Mouse (Mus musculus): ENCODE results near the gene Aoc2. TPM values are rescaled to one million over a fixed set of nuclear protein-coding genes. Genes with fewer than 3 reads are reported as not detected.
"Not testable (repeated sequence)": the region's sequence is repeated elsewhere in the genome, so short reads cannot be mapped to it uniquely, and the experiment has no call there.

The Aoc2 gene
- polyA plus RNA-seq, 1 experiment from 2014 or later, result 1.8 TPM

- Histone ChIP-seq H3K4me2 (replicated peaks; ENCODE audit: low read depth, low read length) (no peak overlapping the region), H3K36me3 (ENCODE audit: control insufficient read depth, insufficient read depth, low read length) (no peaks in the 10 kb centered on the region), H3K27ac (ENCODE audit: low read length) (no peak overlapping the region), H3K9me3 (ENCODE audit: control insufficient read depth, low read depth, low read length) (no peaks in the 10 kb centered on the region), H3K9ac (replicated peaks; ENCODE audit: low read depth, low read length) (no peak overlapping the region), H3K4me1 (ENCODE audit: control insufficient read depth, insufficient read depth, low read length) (no peaks in the 10 kb centered on the region), H3K27me3 (ENCODE audit: control insufficient read depth, insufficient read depth, low read length) (no peaks in the 10 kb centered on the region), H3K4me3 (ENCODE audit: low read depth, low read length) (no peak overlapping the region)
- ATAC-seq (ENCODE audit: insufficient number of reproducible peaks, insufficient read depth, low FRiP score, low read depth), result no peak
- 68% methylated on average over 5 of the region's 5 CpGs for WGBS
Measured at GRCm38 (mm10) chr11:101370141-101370540, 45.3 kb downstream of the Aoc2 start.

GRCm38 (mm10) chr11:101374421-101374938 is 49.6 kb downstream of the Aoc2 start:
- H3K4me1 ChIP-seq (ENCODE audit: control insufficient read depth, insufficient read depth, low read length), result no peaks in the 10 kb centered on the region
- 56% methylated on average over 7 of the region's 7 CpGs for WGBS
- no peak overlapping the region for H3K27ac ChIP-seq (ENCODE audit: low read length)
- no peaks in the 10 kb centered on the region for H3K9me3 ChIP-seq (ENCODE audit: control insufficient read depth, low read depth, low read length)
- H3K9ac ChIP-seq (replicated peaks; ENCODE audit: low read depth, low read length), result no peak overlapping the region
- no peaks in the 10 kb centered on the region for H3K36me3 ChIP-seq (ENCODE audit: control insufficient read depth, insufficient read depth, low read length)
- no peak for ATAC-seq (ENCODE audit: insufficient number of reproducible peaks, insufficient read depth, low FRiP score, low read depth)
- no peak overlapping the region for H3K4me3 ChIP-seq (ENCODE audit: low read depth, low read length)
- no peak overlapping the region for H3K4me2 ChIP-seq (replicated peaks; ENCODE audit: low read depth, low read length)
- no peaks in the 10 kb centered on the region for H3K27me3 ChIP-seq (ENCODE audit: control insufficient read depth, insufficient read depth, low read length)

- H3K36me3 ChIP-seq (ENCODE audit: control insufficient read depth, insufficient read depth, low read length); H3K4me2 ChIP-seq (replicated peaks; ENCODE audit: low read depth, low read length); H3K27ac ChIP-seq (ENCODE audit: low read length); H3K9me3 ChIP-seq (ENCODE audit: control insufficient read depth, low read depth, low read length); ATAC-seq (ENCODE audit: insufficient number of reproducible peaks, insufficient read depth, low FRiP score, low read depth); H3K9ac ChIP-seq (replicated peaks; ENCODE audit: low read depth, low read length); H3K27me3 ChIP-seq (ENCODE audit: control insufficient read depth, insufficient read depth, low read length); H3K4me3 ChIP-seq (ENCODE audit: low read depth, low read length); H3K4me1 ChIP-seq (ENCODE audit: control insufficient read depth, insufficient read depth, low read length): not testable (repeated sequence)
- 87% methylated on average over 8 of the region's 8 CpGs for WGBS
Measured at GRCm38 (mm10) chr11:101378196-101378595, 53.3 kb downstream of the Aoc2 start.

GRCm38 (mm10) chr11:101378926-101379325 is 54.1 kb downstream of the Aoc2 start:
- Histone ChIP-seq H3K9me3 (ENCODE audit: control insufficient read depth, low read depth, low read length) (no peaks in the 10 kb centered on the region), H3K4me3 (ENCODE audit: low read depth, low read length) (no peak overlapping the region), H3K36me3 (ENCODE audit: control insufficient read depth, insufficient read depth, low read length) (no peaks in the 10 kb centered on the region), H3K9ac (replicated peaks; ENCODE audit: low read depth, low read length) (no peak overlapping the region), H3K27me3 (ENCODE audit: control insufficient read depth, insufficient read depth, low read length) (no peaks in the 10 kb centered on the region), H3K4me1 (ENCODE audit: control insufficient read depth, insufficient read depth, low read length) (no peaks in the 10 kb centered on the region), H3K4me2 (replicated peaks; ENCODE audit: low read depth, low read length) (no peak overlapping the region), H3K27ac (ENCODE audit: low read length) (no peak overlapping the region)
- no peak for ATAC-seq (ENCODE audit: insufficient number of reproducible peaks, insufficient read depth, low FRiP score, low read depth)
- WGBS, result 76% methylated on average over 6 of the region's 6 CpGs

Small RNA genes within 50 kb of the gene (microRNA-seq; reads per million reads assigned to microRNA genes)
- gene Gm25593, result not detected

Other genes with a start within 250 kb of the Aoc2 start
- gene Hsd17b1, start 246.7 kb upstream of the Aoc2 start, polyA plus RNA-seq (2014; fragmentation: Nextera tagmentation; extraction: Ambion mirVana), result not detected in 2 replicates
- gene Coasy, start 242.5 kb upstream of the Aoc2 start, polyA plus RNA-seq (2014; fragmentation: Nextera tagmentation; extraction: Ambion mirVana), result 37.9 and 41.3 TPM in 2 replicates
- 36.7 and 46.0 TPM in 2 replicates for gene Mlx, start 237.8 kb upstream of the Aoc2 start, polyA plus RNA-seq (2014; fragmentation: Nextera tagmentation; extraction: Ambion mirVana)
- 29.7 and 36.4 TPM in 2 replicates for gene Psmc3ip, start 229.6 kb upstream of the Aoc2 start, polyA plus RNA-seq (2014; fragmentation: Nextera tagmentation; extraction: Ambion mirVana)
- 8.0 and 9.1 TPM in 2 replicates for gene Retreg3, start 205.2 kb upstream of the Aoc2 start, polyA plus RNA-seq (2014; fragmentation: Nextera tagmentation; extraction: Ambion mirVana)
- gene Tubg1, start 205.1 kb upstream of the Aoc2 start, polyA plus RNA-seq (2014; fragmentation: Nextera tagmentation; extraction: Ambion mirVana), result 70.5 and 70.9 TPM in 2 replicates
- 3.6 and 4.5 TPM in 2 replicates for gene Tubg2, start 169.2 kb upstream of the Aoc2 start, polyA plus RNA-seq (2014; fragmentation: Nextera tagmentation; extraction: Ambion mirVana)
- gene Cntnap1, start 154.5 kb upstream of the Aoc2 start, polyA plus RNA-seq (2014; fragmentation: Nextera tagmentation; extraction: Ambion mirVana), result 2.1 and 2.2 TPM in 2 replicates
- 25.6 and 26.0 TPM in 2 replicates for gene Plekhh3, start 153.7 kb upstream of the Aoc2 start, polyA plus RNA-seq (2014; fragmentation: Nextera tagmentation; extraction: Ambion mirVana)
- 0.14 and 0.33 TPM in 2 replicates for gene Ccr10, start 149.6 kb upstream of the Aoc2 start, polyA plus RNA-seq (2014; fragmentation: Nextera tagmentation; extraction: Ambion mirVana)
- 17.7 and 19.1 TPM in 2 replicates for gene Ezh1, start 98.6 kb upstream of the Aoc2 start, polyA plus RNA-seq (2014; fragmentation: Nextera tagmentation; extraction: Ambion mirVana)
- 123 and 128 TPM in 2 replicates for gene Ramp2, start 79.0 kb upstream of the Aoc2 start, polyA plus RNA-seq (2014; fragmentation: Nextera tagmentation; extraction: Ambion mirVana)
- 153 and 154 TPM in 2 replicates for gene Vps25, start 71.4 kb upstream of the Aoc2 start, polyA plus RNA-seq (2014; fragmentation: Nextera tagmentation; extraction: Ambion mirVana)
- 21.9 and 26.8 TPM in 2 replicates for gene Wnk4, start 64.5 kb upstream of the Aoc2 start, polyA plus RNA-seq (2014; fragmentation: Nextera tagmentation; extraction: Ambion mirVana)
- 0.87 and 1.6 TPM in 2 replicates for gene Cntd1, start 46.1 kb upstream of the Aoc2 start, polyA plus RNA-seq (2014; fragmentation: Nextera tagmentation; extraction: Ambion mirVana)
- 207 and 215 TPM in 2 replicates for gene Coa3, start 45.9 kb upstream of the Aoc2 start, polyA plus RNA-seq (2014; fragmentation: Nextera tagmentation; extraction: Ambion mirVana)
- gene Becn1, start 22.8 kb upstream of the Aoc2 start, polyA plus RNA-seq (2014; fragmentation: Nextera tagmentation; extraction: Ambion mirVana), result 140 and 144 TPM in 2 replicates
- gene Psme3, start 8.8 kb upstream of the Aoc2 start, polyA plus RNA-seq (2014; fragmentation: Nextera tagmentation; extraction: Ambion mirVana), result 84.6 and 96.2 TPM in 2 replicates
- gene Aoc3, start 5.5 kb downstream of the Aoc2 start, polyA plus RNA-seq (2014; fragmentation: Nextera tagmentation; extraction: Ambion mirVana), result 3.2 TPM in 2 replicates
- gene G6pc, start 42.5 kb downstream of the Aoc2 start, polyA plus RNA-seq (2014; fragmentation: Nextera tagmentation; extraction: Ambion mirVana), result not detected in 2 replicates
- gene Aarsd1, start 92.6 kb downstream of the Aoc2 start, polyA plus RNA-seq (2014; fragmentation: Nextera tagmentation; extraction: Ambion mirVana), result 69.6 and 74.0 TPM in 2 replicates
- gene Gm27029, start 99.7 kb downstream of the Aoc2 start, polyA plus RNA-seq (2014; fragmentation: Nextera tagmentation; extraction: Ambion mirVana), result 8.5 and 9.8 TPM in 2 replicates
- 12.0 and 13.5 TPM in 2 replicates for gene Rundc1, start 100.0 kb downstream of the Aoc2 start, polyA plus RNA-seq (2014; fragmentation: Nextera tagmentation; extraction: Ambion mirVana)
- gene Ptges3l, start 100.3 kb downstream of the Aoc2 start, polyA plus RNA-seq (2014; fragmentation: Nextera tagmentation; extraction: Ambion mirVana), result 18.0 and 24.1 TPM in 2 replicates
- 373 and 398 TPM in 2 replicates for gene Rpl27, start 117.2 kb downstream of the Aoc2 start, polyA plus RNA-seq (2014; fragmentation: Nextera tagmentation; extraction: Ambion mirVana)
- gene Ifi35, start 123.3 kb downstream of the Aoc2 start, polyA plus RNA-seq (2014; fragmentation: Nextera tagmentation; extraction: Ambion mirVana), result 22.4 and 23.0 TPM in 2 replicates
- gene Rnd2, start 139.9 kb downstream of the Aoc2 start, polyA plus RNA-seq (2014; fragmentation: Nextera tagmentation; extraction: Ambion mirVana), result 11.6 and 14.2 TPM in 2 replicates
- gene Vat1, start 141.2 kb downstream of the Aoc2 start, polyA plus RNA-seq (2014; fragmentation: Nextera tagmentation; extraction: Ambion mirVana), result 47.6 and 52.7 TPM in 2 replicates
- 14.7 and 18.2 TPM in 2 replicates for gene Brca1, start 226.9 kb downstream of the Aoc2 start, polyA plus RNA-seq (2014; fragmentation: Nextera tagmentation; extraction: Ambion mirVana)
- gene Nbr1, start 227.1 kb downstream of the Aoc2 start, polyA plus RNA-seq (2014; fragmentation: Nextera tagmentation; extraction: Ambion mirVana), result 59.8 and 62.0 TPM in 2 replicates